Mouse (Mus musculus) gastrocnemius, postnatal 4 days (tissue): ENCODE data around the gene Lama4. TPM values are rescaled to one million over a fixed set of nuclear protein-coding genes. Genes with fewer than 3 reads are reported as not detected.
A peak's percentile ranks its signal among the peaks of the same experiment; 100 is the strongest.

Experiments used
- DNase-seq, 2 experiments: peaks; one replicate each; pipeline ENCODE4 v3.0.0; 2021 to 2022; ENCODE audit warnings: low spot score in 2 of 2, mixed read lengths in 2 of 2
- total RNA-seq, 2 experiments: library from RNA; stranded (reverse); gene quantifications; 2 replicates each; pipeline ENCODE4 v1.2.3; 2021

Gene Lama4
- total RNA-seq, 2 experiments from 2014 or later: 173 to 197 TPM

GRCm38 (mm10) chr10:39045111-39045510, 79.8 kb downstream of the Lama4 start:
- no peak for DNase-seq

GRCm38 (mm10) chr10:39047775-39048174, 82.5 kb downstream of the Lama4 start:
- DNase-seq: peak in 1 of 2 experiments; percentile 40

- DNase-seq: no peak
These were observed 84.4 kb downstream of the Lama4 start for GRCm38 (mm10) chr10:39049581-39050294.

DNA sequence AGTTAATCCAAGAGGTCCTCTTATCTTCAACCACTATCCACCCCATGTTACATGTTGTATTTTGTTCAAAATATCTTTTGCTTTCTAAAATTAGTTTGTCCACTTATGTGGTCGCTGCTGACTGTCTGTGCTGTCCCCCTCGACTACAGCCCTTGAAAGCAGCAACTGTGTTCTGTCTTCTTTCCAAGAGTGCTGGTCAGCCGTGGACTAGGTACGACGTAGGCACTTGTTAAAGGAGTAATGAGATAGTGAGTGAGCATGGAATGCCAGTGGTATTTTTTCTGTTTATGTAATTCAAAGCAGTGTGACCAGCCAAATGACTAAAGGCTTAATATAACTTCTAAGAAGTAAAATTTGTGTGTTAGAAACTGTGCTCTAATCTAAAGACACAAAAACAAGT, 90.7 kb downstream of the Lama4 start:
- DNase-seq: no peak

- no peak for DNase-seq
These were observed 99.4 kb downstream of the Lama4 start for GRCm38 (mm10) chr10:39064732-39065131.

DNA sequence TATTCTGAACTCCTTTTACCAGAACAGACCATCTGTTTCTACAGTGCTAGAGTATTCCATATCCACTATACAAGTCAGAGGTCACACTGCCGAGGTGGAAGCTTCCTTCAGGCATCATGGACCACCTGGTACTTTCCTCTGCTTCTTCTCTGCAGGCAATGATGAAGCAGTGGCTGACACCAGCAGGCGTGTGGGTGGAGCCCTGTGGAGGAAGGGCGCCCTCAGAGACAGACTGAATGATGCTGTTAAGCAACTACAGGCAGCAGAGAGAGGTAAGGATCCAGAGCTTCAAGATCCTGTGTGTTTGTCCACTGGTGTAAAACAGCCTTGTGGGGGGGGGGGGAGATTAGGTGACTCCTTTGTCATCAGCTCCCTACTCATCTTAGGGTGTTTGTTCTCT, 100.1 kb downstream of the Lama4 start:
- DNase-seq: no peak

GRCm38 (mm10) chr10:39066061-39066460, 100.7 kb downstream of the Lama4 start:
- no peak for DNase-seq

DNA sequence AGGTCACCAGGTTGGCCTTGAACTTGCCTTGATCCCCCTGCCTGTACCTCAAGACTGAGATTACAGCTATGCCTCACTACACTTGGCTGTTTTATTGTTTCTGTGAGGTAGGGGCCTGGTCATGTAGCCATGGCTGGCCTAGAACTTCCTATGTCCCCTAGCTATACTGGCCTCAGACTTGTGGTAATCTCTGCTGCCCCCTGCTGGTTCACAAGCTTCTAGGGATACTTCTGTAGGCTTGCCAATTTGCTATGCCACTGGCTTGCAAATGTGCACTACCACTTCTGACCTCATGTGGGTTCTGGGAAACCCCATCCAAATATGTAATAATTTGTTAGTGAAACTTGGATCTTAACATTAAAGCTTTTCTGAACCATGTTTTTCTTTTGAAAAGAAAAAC, 101.6 kb downstream of the Lama4 start:
- peak; percentile 43 to 74 for DNase-seq

DNA sequence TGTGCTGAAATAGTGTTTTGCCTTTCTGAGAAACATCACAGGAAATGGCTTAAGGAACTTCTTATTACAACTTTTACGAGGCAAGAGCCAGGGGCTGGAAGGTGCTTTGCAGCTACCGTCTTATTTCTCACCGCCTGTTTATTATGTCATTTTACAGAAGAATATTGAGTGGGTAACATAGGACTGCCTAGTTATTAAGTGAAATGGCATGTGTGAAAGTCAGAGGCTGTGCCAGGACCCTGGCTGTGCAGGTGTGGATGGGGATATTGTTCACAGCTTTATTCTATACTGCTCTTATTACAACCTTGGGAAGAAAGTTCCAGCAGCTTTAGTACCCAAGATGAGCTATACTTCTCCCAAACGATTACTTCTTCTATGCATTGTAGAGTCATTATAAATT, 106.7 kb downstream of the Lama4 start:
- no peak for DNase-seq

DNA sequence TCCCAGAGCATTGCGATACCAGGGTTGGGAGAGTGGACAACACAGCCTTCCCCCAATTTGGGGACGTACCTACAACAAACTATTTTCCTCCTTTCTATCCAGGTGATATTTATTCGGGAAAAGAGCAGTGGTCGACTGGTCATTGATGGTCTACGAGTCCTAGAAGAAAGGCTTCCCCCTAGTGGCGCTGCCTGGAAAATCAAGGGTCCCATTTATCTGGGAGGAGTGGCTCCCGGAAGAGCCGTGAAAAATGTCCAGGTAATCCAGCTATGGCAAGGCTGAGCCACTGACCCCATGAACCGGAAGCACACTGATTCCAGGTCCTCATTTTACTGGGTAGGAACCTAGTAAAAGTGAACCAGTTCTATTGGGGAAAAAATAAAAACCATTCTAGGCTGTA, 131.7 kb downstream of the Lama4 start:
- peak in 1 of 2 experiments; percentile 30 for DNase-seq

DNA sequence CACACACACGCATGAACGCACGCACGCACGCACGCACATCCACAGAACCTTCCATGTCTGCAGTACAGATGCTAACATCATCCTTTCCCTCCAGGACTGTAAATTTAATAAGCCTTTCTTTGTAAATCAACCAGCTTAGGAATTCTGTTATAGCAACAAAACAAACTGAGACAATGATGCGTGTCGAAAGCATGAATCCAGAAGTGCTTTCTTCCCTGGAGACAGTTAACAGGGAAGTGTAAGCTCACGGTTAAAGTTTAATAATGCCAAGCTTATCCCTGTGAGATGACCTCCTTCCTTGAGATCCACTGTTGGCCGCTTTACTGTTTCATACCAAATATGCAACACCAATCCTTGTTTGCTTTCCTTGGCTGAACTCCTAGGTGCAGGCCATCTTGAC, 133.4 kb downstream of the Lama4 start:
- no peak for DNase-seq

DNA sequence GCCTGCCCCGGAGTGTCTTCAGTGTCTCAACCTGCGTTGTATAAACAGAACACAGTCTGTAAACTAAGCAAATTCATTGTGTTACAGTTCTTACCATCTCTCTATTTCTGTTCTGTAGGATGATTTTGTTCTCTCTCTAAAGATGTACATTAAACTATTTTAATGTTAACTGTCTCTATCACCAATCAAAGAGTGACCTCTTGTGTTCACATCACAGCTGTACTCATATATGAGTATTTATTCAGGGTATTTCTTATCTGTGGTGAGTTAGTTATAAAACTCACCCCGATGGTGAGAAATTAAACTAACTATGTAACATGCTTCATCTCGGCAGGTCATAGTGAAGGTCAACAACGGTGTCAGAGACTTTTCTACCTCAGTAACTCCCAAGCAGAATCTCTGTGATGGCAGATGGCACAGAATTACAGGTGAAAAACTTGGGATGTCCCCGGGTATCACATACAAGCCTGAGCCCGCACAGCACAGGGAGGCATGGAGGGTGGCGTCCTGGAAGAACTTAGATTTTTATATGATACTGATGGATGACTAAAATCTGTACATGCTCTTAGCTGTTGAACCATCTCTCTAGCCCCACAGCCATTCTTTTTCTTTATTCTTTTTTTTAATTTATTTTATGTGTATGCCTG, 139.6 kb downstream of the Lama4 start:
- DNase-seq: no peak

DNA sequence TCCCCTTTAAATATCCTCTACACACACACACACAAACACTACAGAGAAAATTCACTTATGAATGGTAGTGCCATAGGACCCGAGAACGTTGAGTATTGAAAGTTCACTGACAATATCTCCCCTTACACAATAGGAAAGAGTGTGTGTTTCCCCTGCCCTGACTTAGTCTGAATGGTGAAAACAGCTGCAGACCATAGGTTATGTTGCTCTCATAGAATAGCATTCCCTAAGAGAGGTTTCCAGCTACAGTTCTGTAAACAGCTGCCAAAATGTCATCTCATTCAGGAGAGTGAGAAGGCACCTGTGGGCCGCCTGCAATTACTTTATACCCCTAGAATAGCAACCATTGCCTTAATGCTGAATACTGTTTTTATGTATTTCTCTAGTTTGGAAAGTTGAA, 141.1 kb downstream of the Lama4 start:
- no peak for DNase-seq

DNA sequence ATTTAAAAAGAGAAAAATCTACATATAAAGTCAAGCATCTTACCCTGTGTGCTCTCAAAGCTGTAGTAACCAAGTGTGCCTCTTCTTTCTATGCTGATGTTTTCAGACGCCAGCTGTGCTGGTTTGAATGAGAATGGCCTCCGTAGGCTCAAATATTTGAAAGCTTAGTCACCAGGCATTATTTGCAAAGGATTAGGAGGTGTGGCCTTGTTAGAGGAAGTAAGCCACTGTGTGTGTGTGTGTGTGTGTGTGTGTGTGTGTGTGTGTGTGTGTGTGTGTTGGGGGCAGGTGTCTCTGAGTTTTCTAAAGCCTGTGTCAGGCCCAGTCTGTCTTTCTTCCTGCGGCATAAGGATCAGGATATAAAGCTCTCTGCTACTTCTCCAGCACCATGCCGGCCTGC, 141.6 kb downstream of the Lama4 start:
- no peak for DNase-seq

- DNase-seq: no peak
These were observed 143.6 kb downstream of the Lama4 start for GRCm38 (mm10) chr10:39108837-39109488.

- DNase-seq: no peak
These were observed 144.2 kb downstream of the Lama4 start for GRCm38 (mm10) chr10:39109489-39109874.

DNA sequence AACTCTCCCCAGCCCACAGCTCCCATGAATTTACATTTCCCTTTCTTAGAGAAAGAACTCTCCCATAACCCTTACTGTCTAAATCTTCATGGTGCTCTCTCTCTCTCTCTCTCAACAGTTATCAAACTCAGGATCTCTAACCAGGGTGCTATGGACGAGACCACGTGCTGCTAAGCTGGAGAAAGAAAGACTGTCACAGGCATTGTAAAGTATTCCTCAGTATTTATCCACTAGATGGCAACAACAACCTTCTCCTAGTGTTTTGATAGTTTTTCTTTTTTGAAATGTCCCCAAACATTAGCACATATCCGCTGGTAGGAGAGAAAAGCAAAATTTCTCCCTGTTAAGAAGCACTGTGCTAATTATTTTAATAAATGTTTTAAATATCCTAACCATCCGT, 156.1 kb downstream of the Lama4 start:
- no peak for DNase-seq

DNA sequence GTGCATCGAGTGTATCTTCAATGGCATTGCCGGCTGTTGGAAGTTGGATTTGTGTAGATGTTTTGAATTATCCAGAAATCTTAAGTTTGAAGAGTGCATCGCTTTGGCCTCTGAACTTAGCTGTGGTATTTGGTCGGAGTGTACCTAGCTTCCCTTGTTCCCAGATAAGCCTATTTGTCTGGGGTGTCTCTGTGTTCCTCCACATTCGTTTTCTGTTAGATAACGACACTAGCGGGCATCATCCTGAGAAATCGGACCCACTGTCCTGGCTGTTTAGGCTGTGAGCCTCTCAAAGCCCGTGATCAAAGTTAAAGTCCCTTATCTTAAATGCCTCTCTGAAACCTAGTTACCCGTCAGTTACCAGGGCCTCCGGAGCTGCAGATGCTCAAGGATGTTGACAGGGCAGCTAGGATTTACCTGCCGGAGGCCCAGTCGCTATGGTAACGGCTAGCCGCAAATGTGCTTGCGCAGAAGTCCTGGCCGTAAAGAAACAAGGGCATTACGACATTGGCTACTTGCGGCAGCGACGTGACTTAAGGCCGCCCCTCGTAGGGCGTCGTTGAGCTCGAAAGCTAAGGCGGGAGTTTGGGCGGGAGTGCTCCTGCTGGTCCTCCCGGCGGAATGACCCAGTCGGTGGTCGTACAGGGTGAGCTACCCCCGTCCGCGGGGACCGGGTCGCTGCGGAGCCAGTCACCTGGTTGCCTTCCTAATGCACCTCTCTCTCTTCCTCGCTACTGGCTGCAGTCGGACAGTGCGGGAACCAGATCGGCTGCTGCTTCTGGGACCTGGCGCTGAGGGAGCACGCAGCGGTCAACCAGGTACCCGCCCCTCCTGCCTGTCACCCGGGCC, 168.4 kb downstream of the Lama4 start, which contains the start of the genes Fam229b and Tube1:
TSS of gene Fam229b (minus strand) at position 453 of the 849 bp plus-strand sequence.
TSS of gene Tube1 (plus strand) at position 515 of the 849 bp plus-strand sequence.
- DNase-seq: peak; percentile 64 to 87

DNA sequence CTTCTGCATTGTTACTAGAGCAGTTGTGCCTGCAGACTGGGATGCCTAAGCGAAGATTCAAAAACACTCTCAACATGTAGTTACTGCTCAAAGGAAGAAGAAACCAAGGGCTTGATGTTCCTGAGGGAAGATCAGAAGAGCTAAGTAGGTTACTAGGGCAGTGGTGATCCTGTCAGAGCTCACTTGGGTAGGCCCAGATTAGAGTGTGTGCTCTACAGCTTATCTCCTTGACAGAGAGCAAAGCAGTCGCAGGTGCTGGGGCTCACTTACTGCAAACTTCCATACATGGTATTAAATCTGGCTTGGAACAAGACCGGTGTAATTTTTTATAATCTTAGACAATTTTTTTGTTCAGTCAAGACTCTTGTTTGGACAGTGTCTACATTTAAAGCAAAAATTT, 172.5 kb downstream of the Lama4 start:
- DNase-seq: no peak

DNA sequence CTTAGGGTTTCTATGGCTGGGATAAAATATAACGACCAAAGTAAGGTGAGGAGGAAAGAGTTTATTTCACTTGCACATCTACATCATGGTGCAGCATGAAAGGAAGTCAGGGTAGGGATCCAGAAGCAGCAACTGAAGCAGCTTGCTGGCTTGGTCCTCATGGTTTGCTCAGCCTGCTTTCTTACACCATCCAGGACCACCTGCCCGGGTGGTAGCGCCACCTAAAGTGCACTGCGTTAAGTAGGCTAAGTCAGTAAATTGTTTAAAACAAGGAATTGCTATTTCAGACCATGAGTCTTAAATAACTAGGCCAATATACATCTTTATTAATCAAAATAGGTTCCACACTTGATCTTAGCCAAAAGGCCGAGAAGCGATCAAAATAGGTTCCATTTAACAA, 173.4 kb downstream of the Lama4 start:
- no peak for DNase-seq

DNA sequence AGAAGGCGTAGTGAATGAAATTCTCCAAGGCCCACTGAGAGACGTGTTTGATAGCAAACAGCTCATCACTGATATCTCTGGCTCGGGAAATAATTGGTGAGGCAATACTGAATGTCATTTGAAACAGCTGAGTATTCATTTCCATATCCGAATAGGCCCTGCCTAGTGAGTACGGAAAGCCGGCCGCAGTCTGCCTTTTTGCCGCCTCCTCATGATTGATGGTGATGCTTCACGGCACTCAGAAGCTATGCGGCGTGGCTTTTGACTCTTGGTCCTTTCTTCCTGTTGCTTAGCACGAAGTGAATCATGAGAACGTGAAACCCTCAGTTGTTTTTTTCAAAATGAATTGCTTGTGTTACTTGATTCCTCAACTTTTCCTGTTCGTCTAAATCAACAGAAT, 175.5 kb downstream of the Lama4 start:
- DNase-seq: no peak
